Mouse (Mus musculus) limb, embryonic 14.5 days (tissue): ENCODE measurements around the gene Gm17651. TPM values are rescaled to one million over a fixed set of nuclear protein-coding genes. Genes with fewer than 3 reads are reported as not detected.
A peak's percentile ranks its signal among the peaks of the same experiment; 100 is the strongest.

Experiments
- ATAC-seq: fragments of 200-750 bp; cut with Nextera tagmentation; 2 replicates; pipeline ENCODE4 v1.8.0; 2017; ENCODE audit warnings: low read depth, moderate number of reproducible peaks, moderate TSS enrichment; ENCODE audit not compliant: low FRiP score
- DNase-seq: peaks from one replicate; pipeline ENCODE4 v3.0.0-alpha.2; 2015; ENCODE audit warnings: low spot score
- H3K27ac ChIP-seq: fragments of 300-500 bp; sonication (generic); replicated peaks from 2 replicates; pipeline ENCODE4 v1.5.1; 2014; ENCODE audit warnings: low read depth, mild to moderate bottlenecking, low read length, moderate library complexity, mixed read lengths
- H3K27me3 ChIP-seq: fragments of 300-500 bp; sonication (generic); 2 replicates; pipeline ENCODE4 v1.6.1; 2014; ENCODE audit warnings: low read length, mixed read lengths; ENCODE audit not compliant: control insufficient read depth, insufficient read depth
- H3K36me3 ChIP-seq: fragments of 300-500 bp; sonication (generic); 2 replicates; pipeline ENCODE4 v1.6.1; 2014; ENCODE audit warnings: mild to moderate bottlenecking, low read length, moderate library complexity, mixed read lengths; ENCODE audit not compliant: control insufficient read depth, insufficient read depth
- H3K4me1 ChIP-seq: fragments of 300-500 bp; sonication (generic); 2 replicates; pipeline ENCODE4 v1.6.1; 2014; ENCODE audit warnings: antibody characterized with exemption, low read length, mixed read lengths; ENCODE audit not compliant: control insufficient read depth, insufficient read depth
- H3K4me2 ChIP-seq: fragments of 300-500 bp; sonication (generic); replicated peaks from 2 replicates; pipeline ENCODE4 v1.6.1; 2014; ENCODE audit warnings: low read depth, mild to moderate bottlenecking, low read length, moderate library complexity; ENCODE audit not compliant: severe bottlenecking
- H3K4me3 ChIP-seq: fragments of 300-500 bp; sonication (generic); replicated peaks from 2 replicates; pipeline ENCODE4 v1.5.1; 2014; ENCODE audit warnings: low read length
- H3K9ac ChIP-seq: fragments of 300-500 bp; sonication (generic); 2 replicates; pipeline ENCODE4 v1.6.1; 2014; ENCODE audit warnings: mild to moderate bottlenecking, low read depth, low read length, moderate library complexity; ENCODE audit not compliant: severe bottlenecking
- H3K9me3 ChIP-seq: fragments of 300-500 bp; sonication (generic); 2 replicates; pipeline ENCODE4 v1.6.1; 2016; ENCODE audit warnings: low read length; ENCODE audit not compliant: control insufficient read depth
- POLR2A ChIP-seq: fragments of 200-500 bp; IDR thresholded peaks from 2 replicates; pipeline ENCODE4 v1.8.0; 2012; ENCODE audit warnings: inconsistent platforms, mild to moderate bottlenecking, moderate library complexity, borderline replicate concordance; ENCODE audit not compliant: insufficient read depth, insufficient read length; ENCODE audit errors: extremely low read depth
- WGBS: fragments of 180-500 bp; shearing (Covaris S2); extraction: QIAGEN DNeasy Blood & Tissue Kit; methylation state at CpG from one replicate; pipeline ENCODE4 v1.1.7; 2014; 5-methylcytosine and 5-hydroxymethylcytosine counted together
- polyA plus RNA-seq, 2 experiments: library from polyadenylated mRNA; depleted of rRNA in 1 of 2; stranded (reverse) in 1 of 2; unstranded in 1 of 2; fragments of >200 nt; fragmentation: Nextera tagmentation in 1 of 2; extraction: Ambion mirVana in 1 of 2; gene quantifications; 2 replicates each; pipeline versions ENCODE4 v1.2.1 to v1.2.3; 2012 to 2014

The Gm17651 gene
- polyA plus RNA-seq, 2 experiments: not detected

- no peak overlapping the region for H3K27ac ChIP-seq
- peak overlapping the region; percentile 22 for H3K4me2 ChIP-seq
- no peak overlapping the region for H3K4me3 ChIP-seq
- no peaks in the 10 kb centered on the region for H3K36me3 ChIP-seq
- peaks cover 6% of the 10 kb centered on the region for H3K4me1 ChIP-seq
- H3K27me3 ChIP-seq: no peaks in the 10 kb centered on the region
- no peaks in the 10 kb centered on the region for H3K9me3 ChIP-seq
- peak; percentile 56 for DNase-seq
- ATAC-seq: no peak
- no peak overlapping the region for H3K9ac ChIP-seq
- 6% methylated on average over 16 of the region's 16 CpGs for WGBS
- no peak for TF ChIP-seq POLR2A
Observed at GRCm38 (mm10) chr3:97683560-97684195, 9.2 kb upstream of the Gm17651 start.

- 24% methylated on average over 5 of the region's 5 CpGs for WGBS
- no peak for TF ChIP-seq POLR2A
- no peaks in the 10 kb centered on the region for H3K27me3 ChIP-seq
- no peak overlapping the region for H3K27ac ChIP-seq
- H3K36me3 ChIP-seq: no peaks in the 10 kb centered on the region
- H3K9me3 ChIP-seq: no peaks in the 10 kb centered on the region
- peaks cover 6% of the 10 kb centered on the region for H3K4me1 ChIP-seq
- ATAC-seq: no peak
- H3K4me3 ChIP-seq: no peak overlapping the region
- no peak for DNase-seq
- H3K9ac ChIP-seq: no peak overlapping the region
- H3K4me2 ChIP-seq: peak overlapping the region; percentile 84
Observed at GRCm38 (mm10) chr3:97682576-97682975, 8.1 kb upstream of the Gm17651 start.

- H3K27me3 ChIP-seq: no peaks in the 10 kb centered on the region
- peak overlapping the region; percentile 84 for H3K4me2 ChIP-seq
- no peak for TF ChIP-seq POLR2A
- ATAC-seq (no peak), DNase-seq (no peak)
- 0 out of 2 replicates have a peak overlapping the region, but pooled peaks have one; percentile 51 for H3K9ac ChIP-seq
- H3K4me3 ChIP-seq: peak overlapping the region; percentile 40
- no peaks in the 10 kb centered on the region for H3K36me3 ChIP-seq
- 4% methylated on average over 11 of the region's 11 CpGs for WGBS
- no peaks in the 10 kb centered on the region for H3K9me3 ChIP-seq
- H3K4me1 ChIP-seq: peaks cover 6% of the 10 kb centered on the region
- no peak overlapping the region for H3K27ac ChIP-seq
Observed at GRCm38 (mm10) chr3:97682159-97682502, 7.6 kb upstream of the Gm17651 start.

- peak overlapping the region; percentile 40 for H3K4me3 ChIP-seq
- H3K9me3 ChIP-seq: no peaks in the 10 kb centered on the region
- peak overlapping the region; percentile 84 for H3K4me2 ChIP-seq
- H3K9ac ChIP-seq: peak overlapping the region; percentile 51
- H3K27ac ChIP-seq: no peak overlapping the region
- no peaks in the 10 kb centered on the region for H3K36me3 ChIP-seq
- DNase-seq: peak; percentile 82
- peaks cover 6% of the 10 kb centered on the region for H3K4me1 ChIP-seq
- no peaks in the 10 kb centered on the region for H3K27me3 ChIP-seq
- no peak for TF ChIP-seq POLR2A
- 1% methylated on average over 33 of the region's 33 CpGs for WGBS
- ATAC-seq: peak; percentile 44; the same call in 1 of the 2 replicates
Observed at GRCm38 (mm10) chr3:97681321-97682158, 7.0 kb upstream of the Gm17651 start.

GRCm38 (mm10) chr3:97680631-97681320 lies 6.3 kb upstream of the Gm17651 start:
- WGBS: 3% methylated on average over 28 of the region's 28 CpGs
- Histone ChIP-seq H3K4me1 (peaks cover 6% of the 10 kb centered on the region), H3K27me3 (no peaks in the 10 kb centered on the region), H3K9ac (peak overlapping the region; percentile 51), H3K4me2 (peak overlapping the region; percentile 84), H3K27ac (no peak overlapping the region), H3K36me3 (no peaks in the 10 kb centered on the region), H3K9me3 (no peaks in the 10 kb centered on the region), H3K4me3 (peak overlapping the region; percentile 40)
- DNase-seq (peak; percentile 64), ATAC-seq (peak; percentile 69)
- no peak for TF ChIP-seq POLR2A
